Mouse (Mus musculus) mesoderm, embryonic 11.5 days (tissue): ENCODE data around the gene Gnb5.

Experiments used
- DNase-seq: peaks from one replicate; pipeline ENCODE4 v3.0.0-alpha.2; 2012; ENCODE audit warnings: low read depth, low spot score

The Gnb5 gene

GRCm38 (mm10) chr9:75304286-75304685 is 1.8 kb upstream of the Gnb5 start:
- DNase-seq, result no peak

GRCm38 (mm10) chr9:75307015-75307414 is 927 bp downstream of the Gnb5 start:
- DNase-seq, result no peak

- no peak for DNase-seq
Observed at GRCm38 (mm10) chr9:75308621-75309020, 2.5 kb downstream of the Gnb5 start.

GRCm38 (mm10) chr9:75312008-75312407 is 5.9 kb downstream of the Gnb5 start:
- peak; percentile 85 for DNase-seq

GRCm38 (mm10) chr9:75313138-75313831 is 7.2 kb downstream of the Gnb5 start:
- DNase-seq, result peak; percentile 41

GRCm38 (mm10) chr9:75313832-75314516 is 7.9 kb downstream of the Gnb5 start:
- peak; percentile 83 for DNase-seq

- DNase-seq, result no peak
Observed at GRCm38 (mm10) chr9:75314517-75315105, 8.5 kb downstream of the Gnb5 start.

- no peak for DNase-seq
Observed at GRCm38 (mm10) chr9:75315238-75315637, 9.2 kb downstream of the Gnb5 start.

- DNase-seq, result no peak
Observed at GRCm38 (mm10) chr9:75316771-75317170, 10.7 kb downstream of the Gnb5 start.

GRCm38 (mm10) chr9:75318196-75318595 is 12.1 kb downstream of the Gnb5 start:
- DNase-seq, result no peak

GRCm38 (mm10) chr9:75319365-75319764 is 13.3 kb downstream of the Gnb5 start:
- DNase-seq, result peak; percentile 12

GRCm38 (mm10) chr9:75322099-75322885 is 16.2 kb downstream of the Gnb5 start:
- no peak for DNase-seq

- DNase-seq, result no peak
Observed at GRCm38 (mm10) chr9:75328047-75328446, 22.0 kb downstream of the Gnb5 start.

- DNase-seq, result peak; percentile 14
Observed at GRCm38 (mm10) chr9:75330821-75331220, 24.7 kb downstream of the Gnb5 start.

GRCm38 (mm10) chr9:75334440-75334839 is 28.4 kb downstream of the Gnb5 start:
- no peak for DNase-seq

GRCm38 (mm10) chr9:75338016-75338415 is 31.9 kb downstream of the Gnb5 start:
- no peak for DNase-seq

- no peak for DNase-seq
Observed at GRCm38 (mm10) chr9:75342433-75342832, 36.3 kb downstream of the Gnb5 start.

- no peak for DNase-seq
Observed at GRCm38 (mm10) chr9:75347458-75347857, 41.4 kb downstream of the Gnb5 start, which contains the start of gene Bcl2l10. TSS of gene Bcl2l10 (plus strand) at chr9:75347758.

- DNase-seq, result no peak
Observed at GRCm38 (mm10) chr9:75348066-75348465, 42.0 kb downstream of the Gnb5 start.

GRCm38 (mm10) chr9:75348641-75349040 is 42.6 kb downstream of the Gnb5 start:
- no peak for DNase-seq

- no peak for DNase-seq
Observed at GRCm38 (mm10) chr9:75353094-75353493, 47.0 kb downstream of the Gnb5 start.

- DNase-seq, result no peak
Observed at GRCm38 (mm10) chr9:75355783-75356182, 49.7 kb downstream of the Gnb5 start.
